Mouse (Mus musculus) liver, embryonic 16.5 days (tissue): ENCODE results near the gene Ugt1a6a. TPM values are rescaled to one million over a fixed set of nuclear protein-coding genes. Genes with fewer than 3 reads are reported as not detected.

Source experiments
- ATAC-seq: fragments of 200-750 bp; cut with Nextera tagmentation; 2 replicates; pipeline ENCODE4 v1.8.0; 2017; ENCODE audit warnings: low read depth, mild to moderate bottlenecking, moderate number of reproducible peaks, moderate library complexity
- H3K27ac ChIP-seq: fragments of 300-500 bp; sonication (generic); 2 replicates; pipeline ENCODE4 v1.5.1; 2014; ENCODE audit warnings: mild to moderate bottlenecking, low read length
- H3K27me3 ChIP-seq: fragments of 300-500 bp; sonication (generic); 2 replicates; pipeline ENCODE4 v1.6.1; 2014; ENCODE audit warnings: low read depth, low read length, mixed read lengths; ENCODE audit not compliant: control insufficient read depth, insufficient read depth
- H3K36me3 ChIP-seq: fragments of 300-500 bp; sonication (generic); 2 replicates; pipeline ENCODE4 v1.6.1; 2014; ENCODE audit warnings: mild to moderate bottlenecking; ENCODE audit not compliant: control insufficient read depth, insufficient read depth
- H3K4me1 ChIP-seq: fragments of 300-500 bp; sonication (generic); 2 replicates; pipeline ENCODE4 v1.6.1; 2014; ENCODE audit warnings: low read depth, low read length, mixed read lengths; ENCODE audit not compliant: control insufficient read depth
- H3K4me2 ChIP-seq: fragments of 300-500 bp; sonication (generic); 2 replicates; pipeline ENCODE4 v1.6.1; 2014; ENCODE audit warnings: low read depth, low read length, mixed read lengths
- H3K4me3 ChIP-seq: fragments of 300-500 bp; sonication (generic); 2 replicates; pipeline ENCODE4 v1.5.1; 2014; ENCODE audit warnings: low read depth, mild to moderate bottlenecking, low read length
- H3K9ac ChIP-seq: fragments of 300-500 bp; sonication (generic); 2 replicates; pipeline ENCODE4 v1.6.1; 2014; ENCODE audit warnings: low read depth, low read length
- H3K9me3 ChIP-seq: fragments of 300-500 bp; sonication (generic); replicated peaks from 2 replicates; pipeline ENCODE4 v1.6.1; 2016; ENCODE audit warnings: low read length; ENCODE audit not compliant: control insufficient read depth
- WGBS: fragments of 180-500 bp; shearing (Covaris S2); extraction: QIAGEN DNeasy Blood & Tissue Kit; methylation state at CpG from one replicate; pipeline ENCODE4 v1.1.7; 2014; ENCODE audit not compliant: insufficient replicate concordance; 5-methylcytosine and 5-hydroxymethylcytosine counted together
- polyA plus RNA-seq: library from polyadenylated mRNA; unstranded; fragments of >200 nt; fragmentation: Nextera tagmentation; extraction: Ambion mirVana; gene quantifications from 2 replicates; pipeline ENCODE4 v1.2.1, GENCODE M21; 2015

Ugt1a6a gene
- polyA plus RNA-seq, 1 experiment from 2014 or later, result 21.8 TPM

GRCm38 (mm10) chr1:88228121-88228520 is 93.5 kb downstream of the Ugt1a6a start:
- no peaks in the 10 kb centered on the region for H3K27me3 ChIP-seq
- H3K4me2 ChIP-seq, result no peak overlapping the region
- H3K9me3 ChIP-seq, result peaks cover 33% of the 10 kb centered on the region
- no peak overlapping the region for H3K4me3 ChIP-seq
- no peaks in the 10 kb centered on the region for H3K36me3 ChIP-seq
- WGBS, result 59% methylated on average over 7 of the region's 7 CpGs
- H3K4me1 ChIP-seq, result no peaks in the 10 kb centered on the region
- no peak overlapping the region for H3K27ac ChIP-seq
- no peak; the same call in 1 of the 2 replicates for ATAC-seq
- no peak overlapping the region for H3K9ac ChIP-seq

- Histone ChIP-seq H3K9me3 (peaks cover 39% of the 10 kb centered on the region), H3K36me3 (no peaks in the 10 kb centered on the region), H3K4me2 (no peak overlapping the region), H3K27me3 (no peaks in the 10 kb centered on the region), H3K4me1 (no peaks in the 10 kb centered on the region), H3K27ac (no peak overlapping the region), H3K4me3 (no peak overlapping the region), H3K9ac (no peak overlapping the region)
- ATAC-seq, result no peak
- WGBS, result 55% methylated on average over 3 of the region's 3 CpGs
These were observed 95.0 kb downstream of the Ugt1a6a start for GRCm38 (mm10) chr1:88229566-88229965.

DNA sequence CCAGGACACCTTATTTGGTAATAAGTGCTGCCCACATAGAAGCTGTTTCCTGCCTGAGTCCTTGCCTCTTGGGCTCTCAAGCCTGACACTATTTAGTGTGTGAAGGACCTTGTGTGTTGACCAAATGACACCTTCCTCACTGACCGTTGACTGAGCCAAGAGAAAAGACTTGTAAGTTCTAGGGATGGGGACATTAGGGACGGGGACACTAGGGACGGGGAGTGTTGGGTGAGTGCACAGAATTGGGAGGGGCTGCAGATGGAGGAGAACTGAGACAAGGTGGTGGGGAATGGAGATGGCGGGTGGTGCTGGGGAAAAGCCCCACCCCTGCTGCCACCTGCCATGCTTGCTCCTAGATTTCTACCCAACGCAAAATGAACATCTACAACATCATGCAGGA is 95.4 kb downstream of the Ugt1a6a start:
- Histone ChIP-seq H3K4me1 (no peaks in the 10 kb centered on the region), H3K4me2 (no peak overlapping the region), H3K9ac (no peak overlapping the region), H3K27me3 (no peaks in the 10 kb centered on the region), H3K4me3 (no peak overlapping the region), H3K9me3 (peaks cover 43% of the 10 kb centered on the region), H3K27ac (no peak overlapping the region), H3K36me3 (no peaks in the 10 kb centered on the region)
- 59% methylated on average over 5 of the region's 5 CpGs for WGBS
- ATAC-seq, result no peak

GRCm38 (mm10) chr1:88230421-88230820 is 95.8 kb downstream of the Ugt1a6a start:
- no peak overlapping the region for H3K4me2 ChIP-seq
- no peaks in the 10 kb centered on the region for H3K36me3 ChIP-seq
- no peak for ATAC-seq
- no peaks in the 10 kb centered on the region for H3K4me1 ChIP-seq
- H3K9ac ChIP-seq, result no peak overlapping the region
- 57% methylated on average over 7 of the region's 7 CpGs for WGBS
- no peak overlapping the region for H3K4me3 ChIP-seq
- H3K9me3 ChIP-seq, result peaks cover 47% of the 10 kb centered on the region
- H3K27me3 ChIP-seq, result no peaks in the 10 kb centered on the region
- no peak overlapping the region for H3K27ac ChIP-seq

DNA sequence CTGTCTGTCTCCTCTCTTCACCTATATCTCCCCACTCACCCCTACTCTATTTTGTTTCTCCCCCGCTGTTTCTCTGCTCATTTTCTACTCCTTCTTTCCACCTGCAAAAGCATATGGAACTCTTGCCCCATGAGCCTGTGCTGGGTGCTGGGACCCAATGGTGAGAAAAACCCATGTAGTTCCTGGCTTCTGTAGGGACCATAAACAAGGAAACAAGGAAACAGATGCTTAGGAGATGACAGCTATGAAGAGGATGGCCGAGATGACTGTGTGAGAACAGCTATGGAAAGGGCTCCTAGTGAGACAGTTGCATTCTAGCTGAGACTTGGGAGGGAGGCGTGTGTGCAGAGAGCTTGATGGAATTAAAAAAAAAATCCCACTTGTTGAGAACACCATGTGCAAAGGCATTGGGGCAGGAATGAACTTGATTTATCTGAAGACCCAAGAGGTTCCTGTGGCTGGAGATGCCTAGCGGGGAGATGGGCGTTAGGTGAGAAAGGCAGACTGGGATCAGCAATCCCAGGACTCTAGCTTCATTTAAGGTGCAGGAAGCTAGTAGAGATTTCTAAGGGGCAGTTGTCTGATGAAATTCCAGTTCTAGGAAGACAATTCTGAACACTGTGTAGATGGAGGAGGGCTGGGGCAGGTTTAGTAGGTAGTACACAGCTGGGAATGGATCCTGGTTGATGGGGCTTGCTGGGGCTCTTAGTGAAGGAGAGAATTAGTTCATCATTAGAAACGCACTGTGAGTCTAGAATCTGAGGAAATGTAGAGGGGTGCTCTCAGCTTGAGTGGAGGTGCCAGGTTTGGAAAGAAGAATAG is 96.6 kb downstream of the Ugt1a6a start:
- WGBS, result 57% methylated on average over 6 of the region's 6 CpGs
- Histone ChIP-seq H3K27me3 (no peaks in the 10 kb centered on the region), H3K9me3 (peaks cover 40% of the 10 kb centered on the region)

GRCm38 (mm10) chr1:88231803-88232499 is 97.3 kb downstream of the Ugt1a6a start:
- no peak overlapping the region for H3K9ac ChIP-seq
- no peaks in the 10 kb centered on the region for H3K27me3 ChIP-seq
- no peaks in the 10 kb centered on the region for H3K4me1 ChIP-seq
- no peak overlapping the region for H3K4me2 ChIP-seq
- 47% methylated on average over 7 of the region's 7 CpGs for WGBS
- H3K9me3 ChIP-seq, result peaks cover 39% of the 10 kb centered on the region
- no peak overlapping the region for H3K4me3 ChIP-seq
- H3K36me3 ChIP-seq, result no peaks in the 10 kb centered on the region
- no peak for ATAC-seq
- H3K27ac ChIP-seq, result no peak overlapping the region

More for the DNA sequence above, 96.6 kb downstream of the Ugt1a6a start:
- no peaks in the 10 kb centered on the region for H3K4me1 ChIP-seq
- H3K27ac ChIP-seq, result no peak overlapping the region
- H3K4me2 ChIP-seq, result no peak overlapping the region
- no peak overlapping the region for H3K9ac ChIP-seq
- H3K4me3 ChIP-seq, result no peak overlapping the region
- no peaks in the 10 kb centered on the region for H3K36me3 ChIP-seq
- ATAC-seq, result no peak

GRCm38 (mm10) chr1:88232664-88233380 is 98.2 kb downstream of the Ugt1a6a start:
- Histone ChIP-seq H3K4me3 (no peak overlapping the region), H3K27ac (no peak overlapping the region), H3K36me3 (no peaks in the 10 kb centered on the region), H3K9me3 (peaks cover 41% of the 10 kb centered on the region), H3K27me3 (no peaks in the 10 kb centered on the region), H3K9ac (no peak overlapping the region), H3K4me1 (no peaks in the 10 kb centered on the region), H3K4me2 (no peak overlapping the region)
- ATAC-seq, result no peak
- 35% methylated on average over 3 of the region's 3 CpGs for WGBS

GRCm38 (mm10) chr1:88233421-88234247 is 99.0 kb downstream of the Ugt1a6a start:
- WGBS, result 53% methylated on average over 14 of the region's 14 CpGs
- Histone ChIP-seq H3K4me1 (no peaks in the 10 kb centered on the region), H3K9me3 (peaks cover 41% of the 10 kb centered on the region), H3K36me3 (no peaks in the 10 kb centered on the region), H3K9ac (no peak overlapping the region), H3K4me2 (no peak overlapping the region), H3K27ac (no peak overlapping the region), H3K4me3 (no peak overlapping the region), H3K27me3 (no peaks in the 10 kb centered on the region)
- no peak for ATAC-seq
